Mouse (Mus musculus) kidney, adult 18-20 months (tissue): ENCODE results near the gene Trim33.

ENCODE experiments used
- DNase-seq: peaks from one replicate; pipeline ENCODE4 v3.0.0; 2021

Gene Trim33

GRCm38 (mm10) chr3:103364182-103364945, 85.3 kb downstream of the Trim33 start:
- no peak for DNase-seq

DNA sequence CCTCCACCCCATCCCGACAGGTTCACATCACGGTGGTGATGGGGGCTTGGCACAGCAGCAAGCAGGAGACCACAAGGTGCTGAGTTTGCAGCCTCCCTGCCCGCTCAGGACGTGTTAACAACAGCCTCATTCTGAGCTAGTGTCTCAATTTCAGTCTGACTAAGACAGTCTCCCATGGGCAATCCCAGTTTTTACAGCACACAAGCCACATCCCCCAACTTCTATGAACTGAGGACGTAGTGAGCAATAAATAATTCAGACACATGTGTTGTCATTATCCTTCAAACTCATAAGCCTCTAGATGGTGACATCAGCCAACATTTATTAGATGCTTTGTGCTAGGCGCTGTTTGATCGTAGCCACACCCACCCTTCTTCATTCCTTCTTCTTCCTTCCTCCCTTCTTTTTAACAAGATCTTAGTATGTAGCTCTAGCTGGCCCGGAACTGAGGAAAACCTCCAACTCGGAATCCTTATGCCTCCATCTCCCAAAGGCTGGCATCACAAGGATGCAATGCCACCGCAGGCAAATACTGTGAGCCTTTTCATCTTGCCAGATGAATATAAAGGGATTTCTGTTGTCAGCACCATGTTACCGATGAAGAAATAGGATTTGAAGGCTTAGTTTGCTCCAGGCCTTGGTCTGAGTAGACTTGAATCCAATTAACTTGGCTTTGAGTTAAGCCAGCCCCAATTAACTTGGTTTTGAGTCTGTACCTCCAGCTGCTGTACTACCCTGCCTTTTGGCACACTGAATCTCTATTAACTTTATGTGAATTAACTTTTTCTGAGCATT, 88.3 kb downstream of the Trim33 start:
- no peak for DNase-seq

DNA sequence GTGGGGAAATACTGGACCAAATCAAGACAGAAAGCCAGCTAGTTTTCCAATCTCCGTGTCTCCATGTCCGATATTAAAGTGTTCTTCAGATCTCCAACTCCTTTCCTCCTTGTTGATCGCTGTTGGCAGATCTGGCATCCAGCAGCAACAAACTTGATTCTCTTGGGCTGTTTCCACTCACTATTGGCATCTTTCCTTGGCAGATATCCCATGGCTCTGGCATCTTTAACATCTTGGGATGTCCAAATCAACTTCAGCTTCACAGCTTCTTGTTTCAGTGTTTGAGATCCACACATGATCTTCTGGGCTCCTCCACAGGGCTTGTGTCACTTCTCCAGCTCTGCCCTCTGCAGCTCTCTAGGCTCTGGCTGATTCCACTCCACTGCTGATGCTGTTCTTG, 89.6 kb downstream of the Trim33 start:
- no peak for DNase-seq

DNA sequence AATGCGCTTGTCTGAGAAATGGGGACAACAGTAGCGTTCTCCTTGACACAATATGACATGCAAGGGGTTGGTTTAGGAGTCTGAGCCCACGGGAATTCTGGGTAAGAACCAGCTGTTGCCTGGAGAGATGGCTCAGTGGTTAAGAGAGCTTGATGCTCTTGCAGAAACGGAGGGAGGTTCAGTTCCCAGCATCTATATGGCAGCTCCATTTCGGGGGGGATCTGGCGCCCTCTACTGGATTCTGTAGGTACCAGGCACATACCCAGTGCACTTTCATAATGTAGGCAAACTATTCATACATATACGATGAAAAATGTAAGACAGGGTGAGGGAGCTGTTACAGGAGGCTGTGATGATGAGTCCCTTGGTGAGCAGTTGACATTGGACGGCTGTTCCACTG, 94.9 kb downstream of the Trim33 start:
- DNase-seq, result peak; percentile 62

- DNase-seq, result no peak
Observed at GRCm38 (mm10) chr3:103375181-103375855, 96.2 kb downstream of the Trim33 start.

DNA sequence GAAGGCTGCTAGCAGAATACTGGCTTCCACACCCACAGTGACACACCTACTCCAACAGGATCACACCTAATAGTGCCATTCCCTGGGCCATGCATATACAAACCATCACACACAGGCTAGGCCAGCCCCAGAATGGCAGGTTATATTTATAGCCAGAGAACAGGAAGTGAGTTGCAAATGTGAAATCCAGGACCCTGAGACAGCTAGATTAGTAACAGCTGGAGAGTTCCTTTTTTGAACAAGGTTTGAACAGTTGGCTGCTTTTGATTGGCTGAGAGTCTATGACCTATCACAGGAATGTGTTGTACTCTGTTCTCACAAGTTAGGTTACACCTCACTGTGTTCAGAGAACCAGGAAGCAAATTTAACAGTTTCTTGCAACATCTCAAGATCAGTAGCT, 98.9 kb downstream of the Trim33 start:
- DNase-seq, result no peak

- no peak for DNase-seq
Observed at GRCm38 (mm10) chr3:103379371-103379770, 100.3 kb downstream of the Trim33 start.

GRCm38 (mm10) chr3:103380814-103381213, 101.7 kb downstream of the Trim33 start:
- no peak for DNase-seq

DNA sequence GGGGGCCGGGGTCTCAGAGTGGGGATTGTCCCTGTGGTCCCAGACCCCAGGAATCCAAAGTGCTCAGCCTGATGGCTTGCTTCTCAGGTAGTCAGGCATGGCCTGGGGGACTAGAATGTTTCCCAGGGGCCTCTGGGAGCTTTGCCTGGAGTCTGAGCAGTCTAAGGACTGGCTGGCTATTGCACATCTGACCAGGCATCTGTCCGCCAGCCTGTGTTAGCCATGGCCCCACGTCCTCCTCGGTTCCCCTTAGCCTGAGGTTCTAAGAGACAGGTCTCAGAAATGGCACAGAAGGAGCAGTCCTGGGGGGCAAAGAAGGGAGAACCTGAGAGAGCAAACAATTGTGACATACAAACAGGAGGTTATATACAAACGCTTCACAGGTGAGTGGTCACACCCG, 102.3 kb downstream of the Trim33 start:
- DNase-seq, result no peak

GRCm38 (mm10) chr3:103382872-103383567, 103.9 kb downstream of the Trim33 start:
- DNase-seq, result peak; percentile 89

DNA sequence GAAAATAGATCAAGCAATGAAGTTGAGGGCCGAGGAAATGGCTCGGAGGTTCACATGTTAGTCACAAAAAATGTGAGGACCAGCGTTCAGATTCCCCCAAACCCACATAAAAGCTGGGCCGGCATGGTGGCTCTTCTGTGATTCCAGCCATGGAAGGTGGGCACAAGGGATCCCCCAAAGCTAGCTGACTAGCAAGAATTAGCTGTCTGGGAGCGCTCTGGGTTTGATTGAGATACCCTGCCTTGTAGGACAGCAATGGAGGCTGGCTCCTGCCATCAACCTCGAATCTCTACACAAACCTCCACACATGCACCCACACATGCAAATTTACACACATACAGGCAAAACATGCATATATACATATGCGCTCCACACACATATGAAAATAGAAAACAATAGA, 105.4 kb downstream of the Trim33 start:
- DNase-seq, result no peak

- no peak for DNase-seq
Observed at GRCm38 (mm10) chr3:103384949-103385348, 105.9 kb downstream of the Trim33 start.

DNA sequence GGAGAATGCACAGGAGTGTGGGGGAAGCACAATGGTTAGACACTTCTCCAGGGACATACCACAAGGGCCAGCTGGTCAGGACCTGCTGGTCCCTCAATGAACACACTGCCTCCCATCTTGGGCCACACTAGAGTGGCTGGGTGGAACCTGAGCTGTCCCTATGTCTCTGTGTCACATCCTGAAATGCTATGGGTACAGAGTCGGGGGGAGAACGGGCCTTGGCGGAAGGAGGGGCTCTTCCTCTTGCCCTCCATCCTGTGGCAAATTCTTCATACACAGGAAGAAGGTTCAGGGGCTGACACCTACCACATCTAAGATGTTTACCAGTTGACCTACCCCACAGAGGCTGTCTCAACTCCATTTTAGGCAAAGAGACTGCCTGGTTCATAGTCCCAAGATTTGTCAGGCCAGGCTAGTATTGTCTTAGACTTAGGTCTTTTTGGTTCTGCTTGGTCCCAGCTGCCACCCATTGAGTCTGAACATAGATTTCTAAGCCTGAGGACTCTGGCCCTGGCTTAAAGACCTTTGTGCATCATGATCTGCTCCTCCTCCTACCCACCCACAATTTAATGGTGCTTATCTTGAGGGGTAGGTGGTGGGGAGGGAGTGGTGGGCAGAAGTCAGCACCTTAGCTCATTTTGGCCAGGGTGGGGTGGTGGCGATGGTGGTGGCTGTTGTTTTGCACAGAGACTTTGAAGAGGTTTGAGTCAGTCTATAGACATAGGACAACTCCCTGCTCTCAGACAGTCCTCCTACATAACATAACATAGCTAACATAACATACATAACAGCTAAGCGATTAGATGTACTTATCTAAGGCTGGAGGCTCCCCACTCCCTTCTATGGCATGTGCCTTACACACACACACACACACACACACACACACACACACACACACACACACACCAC, 106.5 kb downstream of the Trim33 start:
- no peak for DNase-seq

DNA sequence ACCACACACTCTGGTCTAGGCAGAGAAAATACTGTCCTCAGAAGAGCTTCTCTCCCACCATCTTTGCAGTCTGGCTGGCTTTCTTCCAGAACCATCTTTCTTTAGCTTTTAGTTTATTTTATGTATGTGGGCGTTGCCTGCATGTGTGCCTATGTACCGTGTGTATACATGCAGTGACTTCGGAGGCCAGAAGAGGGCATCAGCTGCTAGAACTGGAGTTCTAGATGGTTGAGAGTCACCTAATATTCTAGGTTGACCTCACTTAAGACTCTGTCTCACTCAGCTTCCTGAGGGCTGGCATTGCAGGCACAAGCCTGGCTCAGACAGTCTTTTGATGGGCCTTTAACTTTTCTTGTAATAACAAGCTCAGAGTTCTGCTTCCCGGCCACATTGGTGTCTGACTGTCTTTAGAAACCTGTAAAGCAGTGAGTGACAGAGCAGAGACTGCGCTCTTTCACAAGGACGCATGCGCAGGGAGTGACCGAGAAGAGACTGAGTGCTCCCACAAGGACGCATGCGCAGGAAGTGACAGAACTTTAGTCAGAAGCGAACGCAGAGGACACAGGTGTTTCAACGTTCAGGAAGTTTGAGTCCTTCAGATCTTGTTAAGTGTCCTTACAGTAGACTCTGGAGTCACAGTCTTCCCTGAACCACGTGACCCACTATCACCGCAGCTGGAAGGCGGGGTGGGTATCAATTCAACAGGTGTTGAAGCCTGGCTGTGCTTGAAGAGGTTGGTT, 107.4 kb downstream of the Trim33 start:
- no peak for DNase-seq

GRCm38 (mm10) chr3:103392613-103393258, 113.6 kb downstream of the Trim33 start:
- DNase-seq, result peak; percentile 31

DNA sequence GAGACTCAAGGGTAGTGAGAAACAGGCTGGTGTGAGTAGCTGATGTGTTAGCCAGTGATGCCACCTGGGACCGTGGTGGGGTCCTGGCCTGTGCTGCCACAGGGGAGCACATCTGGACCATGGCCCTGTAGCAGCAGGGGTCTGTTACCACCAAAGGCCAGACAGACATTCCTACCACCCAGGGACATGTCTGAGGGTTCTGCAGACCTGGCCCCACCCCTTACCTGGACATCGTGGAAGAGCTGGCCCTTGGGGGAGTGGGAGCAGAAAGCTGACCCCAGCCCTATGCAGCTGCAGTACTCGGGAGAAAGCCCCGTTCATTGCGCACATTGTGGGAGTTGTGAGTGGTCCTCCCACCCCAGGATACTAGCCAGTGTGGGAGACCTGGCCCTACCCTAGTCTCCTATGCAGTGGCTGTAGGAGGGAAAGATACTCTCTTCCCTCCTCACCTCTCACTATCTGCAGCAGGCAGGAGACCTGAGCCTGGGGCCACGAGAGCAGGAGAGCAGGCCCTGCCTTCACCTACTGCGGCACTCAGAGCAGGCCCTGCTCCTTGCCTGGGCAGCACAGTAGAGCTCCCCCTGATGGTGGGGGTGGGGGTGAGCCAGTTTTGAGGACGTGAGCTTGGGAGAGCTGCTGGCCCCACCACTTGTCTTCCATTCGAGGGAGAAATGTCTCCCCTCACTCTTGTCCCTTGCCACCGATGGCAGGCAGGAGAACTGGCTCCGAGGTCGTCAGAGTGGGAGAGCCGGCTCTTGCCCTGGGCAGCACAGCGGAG, 114.4 kb downstream of the Trim33 start:
- DNase-seq, result no peak

DNA sequence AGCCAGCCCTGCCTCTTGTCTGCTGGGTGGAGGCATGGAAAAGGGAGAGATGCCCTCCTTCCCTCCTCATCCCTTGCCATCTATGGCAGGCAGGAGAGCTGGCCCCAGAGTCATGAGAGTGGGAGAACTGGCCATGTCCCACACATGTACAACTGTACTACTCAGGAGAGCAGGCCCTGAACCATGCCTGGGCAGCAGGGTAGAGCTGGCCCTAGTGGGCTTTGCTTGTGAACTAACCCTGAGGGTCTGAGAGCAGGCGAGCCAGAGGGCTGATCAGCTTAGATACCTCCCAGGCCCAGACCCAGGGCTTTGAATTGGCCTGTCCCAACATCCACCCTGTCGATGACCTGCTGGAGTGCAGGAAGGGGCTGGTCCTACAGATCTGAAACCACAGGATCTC, 115.0 kb downstream of the Trim33 start:
- no peak for DNase-seq

DNA sequence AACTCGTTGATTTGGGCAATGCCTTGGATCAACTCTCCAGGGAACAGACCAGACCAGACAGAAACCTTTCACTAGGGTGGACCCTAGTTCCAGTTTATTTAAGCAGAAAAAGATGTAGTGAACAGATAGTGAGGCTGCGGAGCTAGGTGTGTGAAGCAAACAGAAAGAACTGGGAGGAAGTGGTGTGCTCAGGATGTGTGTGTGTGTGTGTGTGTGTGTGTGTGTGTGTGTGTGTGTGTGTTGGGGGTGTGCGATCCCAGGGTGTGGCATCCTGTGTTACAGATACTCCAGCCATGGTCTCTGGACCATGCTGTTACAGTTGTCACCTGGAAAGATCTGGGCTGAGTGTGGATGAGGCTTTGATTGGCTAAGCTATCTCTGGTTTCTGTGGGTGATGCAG, 118.4 kb downstream of the Trim33 start:
- no peak for DNase-seq

- DNase-seq, result no peak
Observed at GRCm38 (mm10) chr3:103400807-103401206, 121.7 kb downstream of the Trim33 start.
